ENCODE assay signal across 8 mouse cellular contexts in the genomic region with DNA sequence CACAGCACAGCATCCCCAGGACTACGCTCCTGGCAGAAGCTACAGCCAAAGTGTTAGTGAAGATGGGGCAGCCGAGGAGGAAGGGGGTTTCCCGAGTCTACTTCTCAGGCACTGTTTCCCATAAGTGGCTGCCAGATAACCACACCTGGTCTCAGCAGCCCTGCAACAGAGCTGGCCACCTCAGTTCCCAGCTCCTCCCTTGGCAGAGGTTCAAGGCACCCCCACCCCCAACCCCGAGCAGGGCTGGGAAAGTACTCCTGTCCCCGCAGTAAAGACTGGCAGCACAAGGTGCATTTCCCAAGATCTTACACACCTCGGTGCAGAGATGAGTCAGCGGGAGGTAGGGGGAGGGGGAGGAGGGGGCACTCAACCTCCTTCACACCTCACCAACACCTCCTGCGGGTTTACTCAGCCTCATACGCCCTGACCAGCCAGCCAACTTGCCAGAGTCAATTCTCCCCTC. TPM values are rescaled to one million over a fixed set of nuclear protein-coding genes. Genes with fewer than 3 reads are reported as not detected.
A peak's percentile ranks its signal among the peaks of the same experiment; 100 is the strongest.
DNase-seq lines count a peak whose midpoint lies in the region; ATAC-seq and TF ChIP-seq lines count a peak whose summit lies in the region.

No protein-coding gene starts in this region.

- TF ChIP-seq CTCF in hindbrain, postnatal 0 days (IDR thresholded peaks at IDR 0.05; ENCODE audit: low read depth): no peak
- TF ChIP-seq CTCF in cerebellum, adult 2 months (IDR thresholded peaks at IDR 0.05; ENCODE audit: borderline replicate concordance, insufficient read depth, low read depth, low read length): no peak

- H3K27me3 ChIP-seq in hindbrain, postnatal 0 days (ENCODE audit: insufficient read depth, low read length): no peaks in the 10 kb centered on the region
- H3K27me3 ChIP-seq in hindbrain, embryonic 14.5 days (ENCODE audit: control insufficient read depth, insufficient read depth, low read length): no peaks in the 10 kb centered on the region
- H3K27me3 ChIP-seq in cerebellum, adult 2 months (ENCODE audit: control insufficient read depth, insufficient read depth, low read length): no peaks in the 10 kb centered on the region
- no peaks in the 10 kb centered on the region for H3K27me3 ChIP-seq in forebrain, embryonic 12.5 days

- 62% methylated on average over 9 of the region's 9 CpGs for WGBS in hindbrain, postnatal 0 days
- WGBS in hindbrain, embryonic 14.5 days: 82% methylated on average over 9 of the region's 9 CpGs
- 50% methylated on average over 9 of the region's 9 CpGs for WGBS in cerebellum, adult 2 months
- WGBS in forebrain, embryonic 12.5 days: 76% methylated on average over 9 of the region's 9 CpGs

- TF ChIP-seq POLR2A in cerebellum, adult 2 months (IDR thresholded peaks at IDR 0.05; ENCODE audit: borderline replicate concordance, insufficient read depth, low read length): no peak

- H3K4me3 ChIP-seq in hindbrain, postnatal 0 days (ENCODE audit: low read length): no peak overlapping the region
- no peak overlapping the region for H3K4me3 ChIP-seq in hindbrain, embryonic 14.5 days (replicated peaks; ENCODE audit: low read length)
- H3K4me3 ChIP-seq in cerebellum, adult 2 months (replicated peaks; ENCODE audit: insufficient read depth, low read depth, low read length): no peak overlapping the region
- H3K4me3 ChIP-seq in forebrain, embryonic 12.5 days (replicated peaks): no peak overlapping the region

- peaks cover 5% of the 10 kb centered on the region; the same call in 1 of the 2 replicates for H3K4me1 ChIP-seq in hindbrain, postnatal 0 days (ENCODE audit: insufficient read depth, low read length)
- H3K4me1 ChIP-seq in hindbrain, embryonic 14.5 days (replicated peaks; ENCODE audit: control insufficient read depth, insufficient read depth, low read length): 0 out of 2 replicates have a peak, but pooled peaks cover 4% of the 10 kb centered on the region
- H3K4me1 ChIP-seq in cerebellum, adult 2 months (ENCODE audit: control insufficient read depth, insufficient read depth, low read length): no peaks in the 10 kb centered on the region; the same call in 1 of the 2 replicates
- peaks cover 12% of the 10 kb centered on the region for H3K4me1 ChIP-seq in forebrain, embryonic 12.5 days

- no peak overlapping the region for H3K9ac ChIP-seq in hindbrain, postnatal 0 days (replicated peaks; ENCODE audit: low read length)
- no peak overlapping the region for H3K9ac ChIP-seq in hindbrain, embryonic 14.5 days
- no peak overlapping the region for H3K9ac ChIP-seq in forebrain, embryonic 12.5 days

- no peaks in the 10 kb centered on the region for H3K9me3 ChIP-seq in hindbrain, postnatal 0 days (ENCODE audit: low read length)
- no peaks in the 10 kb centered on the region for H3K9me3 ChIP-seq in hindbrain, embryonic 14.5 days (ENCODE audit: control insufficient read depth, low read length)
- H3K9me3 ChIP-seq in forebrain, embryonic 12.5 days: no peaks in the 10 kb centered on the region

- H3K4me2 ChIP-seq in hindbrain, postnatal 0 days (ENCODE audit: low read depth, low read length): no peak overlapping the region
- no peak overlapping the region for H3K4me2 ChIP-seq in hindbrain, embryonic 14.5 days (replicated peaks)
- no peak overlapping the region for H3K4me2 ChIP-seq in forebrain, embryonic 12.5 days

- peak; percentile 35; the same call in 1 of the 2 replicates for ATAC-seq in hindbrain, postnatal 0 days
- no peak for ATAC-seq in hindbrain, embryonic 14.5 days (ENCODE audit: low FRiP score)
- peak; percentile 54 for ATAC-seq in CD4-positive, CD25-positive, alpha-beta regulatory T cell, adult 4 months
- peak; percentile 26; the same call in 1 of the 2 replicates for ATAC-seq in megakaryocyte progenitor cell, adult 5-6 weeks (replicated peaks; ENCODE audit: poor library complexity)
- no peak for ATAC-seq in frontal cortex, adult (ENCODE audit: low TSS enrichment)
- no peak for ATAC-seq in forebrain, embryonic 12.5 days (ENCODE audit: low FRiP score)

- H3K27ac ChIP-seq in hindbrain, postnatal 0 days: no peak overlapping the region
- no peak overlapping the region; the same call in 1 of the 2 replicates for H3K27ac ChIP-seq in hindbrain, embryonic 14.5 days
- no peak overlapping the region for H3K27ac ChIP-seq in cerebellum, adult 2 months (ENCODE audit: insufficient read depth, low read length)
- no peak overlapping the region for H3K27ac ChIP-seq in forebrain, embryonic 12.5 days

- no peaks in the 10 kb centered on the region for H3K36me3 ChIP-seq in hindbrain, postnatal 0 days (ENCODE audit: insufficient read depth, low read length)
- H3K36me3 ChIP-seq in hindbrain, embryonic 14.5 days (replicated peaks; ENCODE audit: control insufficient read depth, insufficient read depth): no peaks in the 10 kb centered on the region
- H3K36me3 ChIP-seq in forebrain, embryonic 12.5 days (replicated peaks): no peaks in the 10 kb centered on the region

- no peak for DNase-seq in hindbrain, postnatal 0 days (ENCODE audit: low spot score)
- DNase-seq in hindbrain, embryonic 14.5 days (ENCODE audit: low spot score): no peak
- peak; percentile 54 for DNase-seq in ZHBTc4 (ENCODE audit: low read depth, low spot score)
- no peak for DNase-seq in cerebellum, adult 2 months

RNA-seq across cellular contexts. Expression of a gene that starts 14.2 kb away (rescaled TPM):
- 48.0 and 51.3 TPM in 2 replicates for total RNA-seq in hindbrain, postnatal 0 days (2014; rRNA removed)
- 1.9 and 2.5 TPM in 2 replicates for polyA plus RNA-seq in hindbrain, postnatal 0 days (2015; fragmentation: Nextera tagmentation; extraction: Ambion mirVana)
- 7.7 and 9.9 TPM in 2 replicates for polyA plus RNA-seq in hindbrain, embryonic 14.5 days (2014; fragmentation: Nextera tagmentation; extraction: Ambion mirVana)
- 1 to 10 TPM; 2.5 to 4.1 TPM for polyA plus RNA-seq in CD4-positive, CD25-positive, alpha-beta regulatory T cell, adult 4 months (2017; shearing (Covaris generic))
- total RNA-seq in megakaryocyte progenitor cell, adult 5-6 weeks (2015): 7.1 and 8.7 TPM in 2 replicates
- 6.0 and 7.2 TPM in 2 replicates for total RNA-seq in megakaryocyte progenitor cell, adult 5-6 weeks (2017)
- 22.4 and 23.2 TPM in 2 replicates for polyA plus RNA-seq in cerebellum, adult 2 months (2012; rRNA removed)
- 4.7 and 7.6 TPM in 2 replicates for polyA plus RNA-seq in forebrain, embryonic 12.5 days (2016; fragmentation: Nextera tagmentation; extraction: Ambion mirVana)

Comparison
In these comparisons a context has a peak if more than half of its experiments do, and no peak if none do; other contexts are left out.
1. ATAC-seq: peak in hindbrain, postnatal 0 days (single experiment), CD4-positive, CD25-positive, alpha-beta regulatory T cell, adult 4 months (single experiment) and megakaryocyte progenitor cell, adult 5-6 weeks (single experiment); none in hindbrain, embryonic 14.5 days (single experiment), frontal cortex, adult (single experiment) and forebrain, embryonic 12.5 days (single experiment).